Mouse (Mus musculus) frontal cortex, postnatal 25 days (tissue): Measurements from ENCODE around the gene Syne4.
A peak's percentile ranks its signal among the peaks of the same experiment; 100 is the strongest.

ENCODE experiments used
- DNase-seq, 2 experiments: peaks; one replicate each; pipeline ENCODE4 v3.0.0; 2022; ENCODE audit warnings: low spot score in 2 of 2

The Syne4 gene

DNA sequence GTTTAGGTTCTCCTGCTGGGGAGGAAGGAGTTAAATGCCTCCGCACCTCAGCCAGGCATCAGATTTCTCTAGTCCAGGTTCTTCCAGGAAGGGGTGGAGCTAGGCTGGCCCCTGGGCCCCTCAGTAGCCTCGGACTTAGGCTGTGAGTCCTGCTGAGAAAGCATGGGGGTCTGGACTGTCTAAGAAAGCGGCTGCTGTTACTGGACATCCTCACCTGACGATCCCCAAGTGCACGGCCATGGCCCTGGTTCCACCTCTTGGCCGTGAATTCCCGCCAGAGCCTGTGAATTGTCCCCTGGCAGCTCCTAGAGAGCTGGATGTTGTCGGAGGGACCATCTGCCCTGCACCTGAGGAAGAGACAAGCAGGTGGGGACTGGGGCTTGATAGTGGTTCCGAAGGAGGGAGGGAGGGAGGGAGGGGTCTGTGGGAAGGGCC, at the start of gene Syne4:
Gene Syne4 (plus strand): TSS at position 87 of the 435 bp plus-strand sequence.
- no peak for DNase-seq

GRCm38 (mm10) chr7:30265041-30265440, 49.6 kb upstream of the Syne4 start:
- no peak for DNase-seq

DNA sequence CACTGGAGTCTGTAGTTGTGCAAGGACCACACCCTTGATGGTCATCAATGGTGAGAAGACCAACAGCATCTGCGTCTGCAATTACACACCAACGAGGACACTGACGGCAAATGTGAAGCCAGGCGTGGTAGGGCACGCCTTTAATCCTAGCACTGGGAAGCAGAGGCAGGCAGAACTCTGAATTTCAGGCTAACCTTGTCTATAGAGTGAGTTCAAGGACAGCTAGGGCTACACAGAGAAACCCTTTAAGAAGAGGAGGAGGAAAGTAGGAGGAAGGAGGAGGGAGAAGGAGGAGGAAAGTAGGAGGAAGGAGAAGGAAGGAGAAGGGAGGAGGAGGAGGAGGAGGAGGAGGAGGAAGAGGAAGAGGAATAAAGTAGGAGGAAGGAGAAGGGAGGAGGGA, 49.1 kb upstream of the Syne4 start:
- DNase-seq = no peak

DNA sequence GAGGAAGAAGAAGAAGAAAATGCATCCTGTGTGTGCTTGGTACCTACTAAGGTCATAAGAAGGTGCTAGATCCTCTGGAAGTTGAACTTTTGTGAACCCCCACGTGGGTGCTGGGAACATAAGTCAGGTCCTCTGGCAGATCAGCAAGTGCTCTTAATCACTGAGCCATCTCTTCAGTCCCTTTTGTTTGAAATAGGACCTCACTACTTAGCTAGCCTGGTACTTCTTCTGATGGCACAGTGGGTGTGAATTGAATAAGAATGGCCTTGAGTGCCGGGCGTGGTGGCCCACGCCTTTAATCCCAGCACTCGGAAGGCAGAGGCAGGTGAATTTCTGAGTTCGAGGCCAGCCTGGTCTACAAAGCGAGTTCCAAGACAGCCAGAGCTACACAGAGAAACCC, 48.7 kb upstream of the Syne4 start:
- no peak for DNase-seq

DNA sequence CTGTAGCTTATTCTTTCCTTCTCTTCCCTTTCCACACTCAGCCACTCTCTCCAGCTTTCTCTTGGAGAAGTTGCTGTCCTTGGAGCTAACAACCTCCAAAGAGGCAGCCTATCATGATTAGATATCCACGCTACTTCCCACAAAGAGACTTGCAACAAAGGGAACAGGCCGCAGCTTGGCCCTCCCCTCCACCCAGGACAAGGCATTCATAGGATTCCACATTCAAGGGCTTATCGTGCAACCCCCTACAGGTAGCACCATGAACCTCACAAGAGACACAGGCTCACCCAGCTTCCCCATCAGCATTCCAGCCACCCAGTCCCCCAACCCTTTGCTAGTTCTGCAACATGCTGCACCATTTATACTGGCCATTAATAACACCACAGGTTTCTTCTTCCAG, 47.8 kb upstream of the Syne4 start:
- DNase-seq = no peak

DNA sequence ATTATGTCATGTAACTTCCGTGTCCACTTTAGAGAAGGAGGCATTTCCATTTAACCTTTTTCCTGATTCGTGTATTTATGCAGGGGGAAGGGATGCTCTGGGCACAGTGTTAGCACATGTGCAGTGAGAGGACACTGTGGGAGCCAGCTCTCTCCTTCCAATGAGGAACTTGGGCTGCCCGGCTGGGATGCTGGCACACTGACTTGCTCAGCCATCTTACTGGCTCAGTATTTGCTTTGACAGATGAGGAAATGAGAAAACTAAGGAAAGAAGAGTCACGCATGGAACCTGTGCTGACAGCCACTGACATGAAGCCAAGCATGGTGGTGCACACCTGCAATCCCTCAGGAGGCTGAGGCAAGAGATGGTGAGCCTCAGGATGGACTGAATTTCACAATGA, 45.0 kb upstream of the Syne4 start:
- no peak for DNase-seq

DNA sequence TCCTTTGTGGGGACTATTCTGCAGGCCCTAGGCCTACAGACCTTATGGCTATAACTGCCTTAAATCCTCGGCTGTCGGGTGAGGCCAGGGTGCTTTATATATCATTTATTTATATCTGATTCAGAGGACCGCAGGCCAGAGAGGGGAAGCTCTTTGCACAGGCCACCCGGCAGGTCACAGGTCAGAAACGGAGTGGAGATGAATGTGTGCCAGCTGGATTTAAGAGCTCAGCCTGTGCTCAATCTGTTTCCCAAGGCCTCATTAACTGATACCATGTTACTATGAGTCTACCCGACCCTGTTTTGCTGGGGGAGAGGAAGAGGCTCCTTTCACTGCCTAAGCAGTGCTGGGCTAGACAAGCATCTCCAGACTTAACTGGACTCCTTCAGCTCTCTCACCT, 40.2 kb upstream of the Syne4 start:
- DNase-seq = no peak

GRCm38 (mm10) chr7:30278911-30279310, 35.7 kb upstream of the Syne4 start:
- DNase-seq = no peak

DNA sequence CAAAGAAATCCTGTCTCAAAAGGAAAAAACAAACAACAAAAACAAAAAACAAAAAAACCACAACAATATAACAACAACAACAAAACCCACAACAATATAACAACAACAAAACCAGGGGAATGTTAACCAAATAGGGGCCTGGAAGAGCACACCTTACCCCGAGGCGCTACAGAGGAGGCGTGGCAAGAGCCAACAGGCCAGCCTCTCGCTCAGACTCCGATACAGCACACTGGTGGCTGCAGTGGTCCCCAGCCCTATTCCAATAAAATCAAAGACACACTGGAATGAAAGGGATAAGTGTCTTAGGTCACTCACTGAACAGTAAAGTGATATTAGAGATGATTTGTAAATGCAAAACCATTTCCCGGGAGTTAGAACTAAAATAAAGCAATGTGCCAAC, 35.1 kb upstream of the Syne4 start:
- DNase-seq = no peak

- DNase-seq = peak; percentile 74 to 81
These were observed 34.5 kb upstream of the Syne4 start, which contains the start of the genes Thap8 and Wdr62 for GRCm38 (mm10) chr7:30279951-30280669. Gene Thap8 (plus strand): TSS chr7:30280094. Gene Wdr62 (minus strand): TSS chr7:30280419.

- DNase-seq = peak; percentile 72 to 76
These were observed 33.9 kb upstream of the Syne4 start for GRCm38 (mm10) chr7:30280670-30281138.

DNA sequence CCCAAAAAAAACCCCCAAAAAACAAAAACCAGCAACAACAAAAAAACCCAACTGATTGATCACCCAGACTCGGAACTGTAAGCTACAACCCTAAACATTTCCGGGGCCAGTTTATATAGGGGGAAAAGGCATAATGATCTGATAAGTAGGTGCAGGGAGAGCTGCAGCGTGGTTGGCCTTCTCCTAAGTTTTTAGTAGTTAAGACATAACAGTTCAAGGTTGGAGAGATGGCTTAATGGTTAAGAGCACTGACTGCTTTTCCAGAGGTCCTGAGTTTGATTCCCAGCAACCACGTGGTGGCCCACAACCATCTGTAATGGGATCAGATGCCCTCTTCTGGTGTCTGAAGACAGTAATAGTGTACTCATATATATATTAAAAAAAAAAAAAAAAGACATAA, 33.1 kb upstream of the Syne4 start:
- DNase-seq = no peak

DNA sequence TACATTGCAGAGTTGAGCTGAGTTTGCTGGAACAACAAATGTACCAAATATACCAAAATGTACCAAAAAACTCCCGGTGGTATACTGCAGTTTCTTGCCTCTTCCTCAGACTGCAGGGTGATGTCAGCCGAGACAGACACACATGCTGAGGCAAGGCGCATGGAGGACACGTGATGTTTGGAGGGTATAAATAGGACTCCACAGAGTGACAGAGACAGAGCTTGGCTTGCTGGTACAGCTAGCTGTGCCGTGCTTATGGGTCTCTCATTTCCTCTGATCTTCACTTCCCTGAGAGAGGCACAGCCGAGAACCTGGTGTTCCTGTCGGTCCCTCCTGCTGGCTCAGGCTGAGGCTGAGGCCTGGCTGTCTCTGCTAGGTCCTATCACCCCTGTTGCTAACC, 31.9 kb upstream of the Syne4 start:
- no peak for DNase-seq

- no peak for DNase-seq
These were observed 27.8 kb upstream of the Syne4 start for GRCm38 (mm10) chr7:30286701-30287410.

DNA sequence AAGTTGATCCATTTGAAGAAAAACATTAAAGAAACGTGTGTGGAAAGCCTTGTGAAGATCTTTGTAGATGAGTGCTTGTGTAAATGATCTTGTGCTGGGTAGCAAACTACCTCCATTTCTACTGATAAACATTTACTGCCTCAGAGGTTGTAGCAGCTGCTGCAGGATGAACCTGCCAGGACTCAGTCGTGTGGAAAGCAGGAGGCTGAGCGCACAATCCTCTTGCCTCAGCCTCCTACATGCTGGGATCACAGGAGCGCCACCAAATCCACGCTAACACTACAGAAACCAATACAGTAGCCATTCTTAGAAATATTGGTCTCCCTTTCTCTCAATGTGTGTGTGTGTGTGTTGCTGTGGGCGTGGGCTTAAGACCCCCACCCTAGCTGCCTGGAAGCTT, 26.6 kb upstream of the Syne4 start:
- DNase-seq = no peak

GRCm38 (mm10) chr7:30289071-30289713, 25.4 kb upstream of the Syne4 start:
- DNase-seq = no peak

- DNase-seq = no peak
These were observed 24.8 kb upstream of the Syne4 start for GRCm38 (mm10) chr7:30289714-30290399.

GRCm38 (mm10) chr7:30291215-30292131, 23.1 kb upstream of the Syne4 start, which contains the start of gene Clip3:
Gene Clip3 (plus strand): TSS chr7:30291728.
- DNase-seq = peak; percentile 83 to 84

GRCm38 (mm10) chr7:30293795-30294194, 20.8 kb upstream of the Syne4 start:
- DNase-seq = no peak

DNA sequence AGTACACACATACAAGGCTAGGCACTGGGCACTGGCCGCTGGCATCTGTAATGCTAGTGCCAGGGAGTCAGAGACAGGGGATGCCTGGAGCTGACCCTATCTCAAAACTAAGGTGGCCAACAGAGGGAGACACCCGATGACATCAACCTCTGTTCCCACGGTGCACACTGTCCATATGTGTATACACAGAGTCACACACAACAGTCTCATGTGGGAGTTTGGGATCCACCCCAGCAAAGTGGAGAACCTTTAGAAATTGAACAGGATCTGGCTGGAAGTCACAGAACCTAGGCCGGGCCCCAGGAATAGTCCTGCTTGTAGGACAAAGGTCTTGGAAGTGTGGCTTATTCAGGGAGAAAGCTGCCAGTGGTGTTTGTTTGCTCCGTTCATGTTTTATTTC, 20.3 kb upstream of the Syne4 start:
- no peak for DNase-seq

GRCm38 (mm10) chr7:30295103-30295502, 19.5 kb upstream of the Syne4 start:
- no peak for DNase-seq
